Mouse (Mus musculus): ENCODE results near the gene Sap18b. TPM values are rescaled to one million over a fixed set of nuclear protein-coding genes. Genes with fewer than 3 reads are reported as not detected.

The Sap18b gene
- polyA plus RNA-seq, 1 experiment from 2014 or later = 347 TPM

- Histone ChIP-seq H3K4me3 (ENCODE audit: low read depth, low read length) (no peak overlapping the region), H3K4me2 (no peak overlapping the region), H3K27me3 (ENCODE audit: insufficient read depth, low read length) (no peaks in the 10 kb centered on the region), H3K9me3 (ENCODE audit: low read depth, low read length) (no peaks in the 10 kb centered on the region), H3K36me3 (ENCODE audit: insufficient read depth) (peaks cover 22% of the 10 kb centered on the region; the same call in 1 of the 2 replicates), H3K27ac (ENCODE audit: low read depth) (no peak overlapping the region), H3K9ac (no peak overlapping the region), H3K4me1 (ENCODE audit: insufficient read depth) (no peaks in the 10 kb centered on the region)
- ATAC-seq (ENCODE audit: insufficient read depth) = no peak
- TF ChIP-seq CTCF (IDR thresholded peaks at IDR 0.05; ENCODE audit: low read depth) = no peak
- 89% methylated on average over 10 of the region's 10 CpGs for WGBS
- DNase-seq = no peak
Measured at GRCm38 (mm10) chr8:95837266-95837665, 12.1 kb downstream of the Sap18b start.

DNA sequence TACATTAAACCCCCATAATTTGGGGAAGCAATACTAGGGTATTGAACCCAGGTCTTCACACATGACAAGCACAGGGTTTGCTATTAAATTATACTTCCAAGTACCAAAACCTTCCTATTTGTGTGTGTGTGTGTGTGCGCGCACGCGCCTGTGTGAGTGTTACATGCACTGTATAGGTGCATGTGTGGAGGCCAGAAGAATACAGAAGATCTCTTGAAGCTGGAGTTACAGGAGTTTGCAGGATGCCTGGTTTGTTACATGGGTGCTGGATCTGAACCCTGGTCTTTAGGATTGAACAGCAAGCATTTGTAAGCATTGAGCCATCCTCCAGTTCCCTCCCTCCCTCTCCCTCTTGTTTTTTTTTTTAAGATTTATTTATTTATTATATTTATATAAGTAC lies 14.1 kb downstream of the Sap18b start:
- ATAC-seq (ENCODE audit: insufficient read depth) = no peak
- H3K27me3 ChIP-seq (ENCODE audit: insufficient read depth, low read length) = no peaks in the 10 kb centered on the region
- TF ChIP-seq CTCF (IDR thresholded peaks at IDR 0.05; ENCODE audit: low read depth) = no peak
- no peak overlapping the region for H3K4me2 ChIP-seq
- H3K9ac ChIP-seq = no peak overlapping the region
- no peaks in the 10 kb centered on the region for H3K4me1 ChIP-seq (ENCODE audit: insufficient read depth)
- no peaks in the 10 kb centered on the region for H3K9me3 ChIP-seq (ENCODE audit: low read depth, low read length)
- DNase-seq = no peak
- no peak overlapping the region for H3K4me3 ChIP-seq (ENCODE audit: low read depth, low read length)
- peaks cover 25% of the 10 kb centered on the region; the same call in 1 of the 2 replicates for H3K36me3 ChIP-seq (ENCODE audit: insufficient read depth)
- no peak overlapping the region for H3K27ac ChIP-seq (ENCODE audit: low read depth)
- WGBS = 97% methylated on average over 4 of the region's 4 CpGs

DNA sequence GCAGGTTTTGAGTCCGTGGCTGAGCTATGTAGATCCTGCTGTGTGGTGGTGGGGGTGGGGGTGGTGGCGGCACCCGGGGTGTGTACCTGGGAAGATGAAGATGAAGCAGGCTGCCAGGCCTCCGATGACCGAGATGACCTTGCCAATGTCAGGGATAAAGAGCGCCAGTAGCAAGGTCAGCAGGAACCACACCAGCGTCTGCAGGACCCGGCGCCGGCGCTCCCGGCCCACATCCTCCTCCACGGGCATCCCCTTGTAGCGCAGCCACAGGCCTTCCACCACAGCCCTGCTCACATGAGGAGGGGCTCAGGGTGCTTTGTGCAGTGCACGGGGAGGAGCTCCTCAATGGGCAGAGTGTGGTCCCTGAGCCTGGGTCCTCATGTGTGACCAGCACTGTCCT lies 16.3 kb downstream of the Sap18b start:
- H3K36me3 ChIP-seq (ENCODE audit: insufficient read depth) = peaks cover 25% of the 10 kb centered on the region; the same call in 1 of the 2 replicates

GRCm38 (mm10) chr8:95843968-95844367 lies 18.8 kb downstream of the Sap18b start:
- DNase-seq (no peak), ATAC-seq (ENCODE audit: insufficient read depth) (no peak)
- Histone ChIP-seq H3K27me3 (ENCODE audit: insufficient read depth, low read length) (no peaks in the 10 kb centered on the region), H3K27ac (ENCODE audit: low read depth) (no peak overlapping the region), H3K9me3 (ENCODE audit: low read depth, low read length) (no peaks in the 10 kb centered on the region), H3K9ac (no peak overlapping the region), H3K36me3 (ENCODE audit: insufficient read depth) (peaks cover 18% of the 10 kb centered on the region), H3K4me3 (ENCODE audit: low read depth, low read length) (no peak overlapping the region), H3K4me1 (ENCODE audit: insufficient read depth) (no peaks in the 10 kb centered on the region), H3K4me2 (no peak overlapping the region)
- no peak for TF ChIP-seq CTCF (IDR thresholded peaks at IDR 0.05; ENCODE audit: low read depth)
- WGBS = 89% methylated on average over 6 of the region's 6 CpGs

More for the DNA sequence above, 16.3 kb downstream of the Sap18b start:
- 89% methylated on average over 15 of the region's 15 CpGs for whole genome bisulfite sequencing
- TF ChIP-seq CTCF (IDR thresholded peaks at IDR 0.05; ENCODE audit: low read depth) = no peak
- Histone ChIP-seq H3K4me3 (ENCODE audit: low read depth, low read length) (no peak overlapping the region), H3K27me3 (ENCODE audit: insufficient read depth, low read length) (no peaks in the 10 kb centered on the region), H3K9ac (no peak overlapping the region), H3K4me2 (no peak overlapping the region), H3K9me3 (ENCODE audit: low read depth, low read length) (no peaks in the 10 kb centered on the region), H3K27ac (ENCODE audit: low read depth) (no peak overlapping the region), H3K4me1 (ENCODE audit: insufficient read depth) (no peaks in the 10 kb centered on the region)
- ATAC-seq (ENCODE audit: insufficient read depth) (no peak), DNase-seq (no peak)

DNA sequence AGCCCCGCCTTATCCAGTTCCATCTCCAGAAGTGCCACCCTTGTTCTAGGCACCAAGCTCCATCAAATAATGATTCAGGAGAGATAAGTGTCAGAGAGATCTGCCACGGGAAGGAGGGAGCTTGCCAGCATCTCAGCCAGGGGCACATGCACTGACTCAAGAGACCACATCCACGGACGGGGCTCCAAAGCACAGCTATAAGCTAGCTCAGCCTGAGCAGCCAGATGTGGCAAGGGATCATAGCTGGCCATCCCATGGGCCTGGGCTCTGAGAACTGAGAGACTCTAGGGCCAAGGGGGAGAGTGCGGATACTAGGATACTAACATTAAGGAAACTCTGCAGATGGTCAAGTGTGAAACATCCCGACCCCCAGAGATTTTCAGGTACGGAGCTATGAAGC lies 19.9 kb downstream of the Sap18b start:
- DNase-seq = no peak
- no peaks in the 10 kb centered on the region for H3K4me1 ChIP-seq (ENCODE audit: insufficient read depth)
- WGBS = 86% methylated on average over 7 of the region's 7 CpGs
- H3K9ac ChIP-seq = no peak overlapping the region
- no peak overlapping the region for H3K27ac ChIP-seq (ENCODE audit: low read depth)
- peaks cover 15% of the 10 kb centered on the region for H3K36me3 ChIP-seq (ENCODE audit: insufficient read depth)
- no peak overlapping the region for H3K4me3 ChIP-seq (ENCODE audit: low read depth, low read length)
- no peaks in the 10 kb centered on the region for H3K27me3 ChIP-seq (ENCODE audit: insufficient read depth, low read length)
- H3K9me3 ChIP-seq (ENCODE audit: low read depth, low read length) = no peaks in the 10 kb centered on the region
- no peak for TF ChIP-seq CTCF (IDR thresholded peaks at IDR 0.05; ENCODE audit: low read depth)
- ATAC-seq (ENCODE audit: insufficient read depth) = no peak
- no peak overlapping the region for H3K4me2 ChIP-seq

DNA sequence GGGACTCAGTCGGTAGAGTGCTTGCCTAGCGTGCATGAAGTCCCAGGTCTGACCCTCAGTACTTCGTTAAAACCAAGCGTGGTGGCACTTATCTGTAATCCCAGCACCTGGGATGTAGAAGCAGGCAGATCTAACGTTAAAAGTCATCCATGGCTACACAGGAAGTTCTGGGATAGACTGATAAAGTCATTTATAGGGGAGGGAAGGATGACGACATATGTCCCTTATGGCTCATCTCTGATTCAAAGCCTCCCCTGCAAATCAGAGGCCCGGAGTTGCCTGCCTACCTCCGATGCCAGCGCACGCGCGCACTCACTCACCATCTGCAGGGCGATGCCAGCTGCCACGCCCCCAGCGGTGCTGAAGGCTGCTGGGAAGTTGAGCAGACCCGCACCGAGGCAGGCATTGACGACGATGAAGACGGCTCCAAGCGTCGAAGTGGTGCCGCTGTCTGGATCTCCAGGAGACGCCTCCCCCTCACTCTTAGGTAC lies 23.0 kb downstream of the Sap18b start:
- WGBS = 77% methylated on average over 24 of the region's 24 CpGs
- Histone ChIP-seq H3K4me3 (ENCODE audit: low read depth, low read length) (no peak overlapping the region), H3K27me3 (ENCODE audit: insufficient read depth, low read length) (no peaks in the 10 kb centered on the region), H3K9ac (no peak overlapping the region), H3K27ac (ENCODE audit: low read depth) (no peak overlapping the region), H3K4me1 (ENCODE audit: insufficient read depth) (no peaks in the 10 kb centered on the region), H3K36me3 (ENCODE audit: insufficient read depth) (peaks cover 5% of the 10 kb centered on the region), H3K4me2 (no peak overlapping the region), H3K9me3 (ENCODE audit: low read depth, low read length) (no peaks in the 10 kb centered on the region)
- no peak for TF ChIP-seq CTCF (IDR thresholded peaks at IDR 0.05; ENCODE audit: low read depth)
- ATAC-seq (ENCODE audit: insufficient read depth) (no peak), DNase-seq (no peak)

DNA sequence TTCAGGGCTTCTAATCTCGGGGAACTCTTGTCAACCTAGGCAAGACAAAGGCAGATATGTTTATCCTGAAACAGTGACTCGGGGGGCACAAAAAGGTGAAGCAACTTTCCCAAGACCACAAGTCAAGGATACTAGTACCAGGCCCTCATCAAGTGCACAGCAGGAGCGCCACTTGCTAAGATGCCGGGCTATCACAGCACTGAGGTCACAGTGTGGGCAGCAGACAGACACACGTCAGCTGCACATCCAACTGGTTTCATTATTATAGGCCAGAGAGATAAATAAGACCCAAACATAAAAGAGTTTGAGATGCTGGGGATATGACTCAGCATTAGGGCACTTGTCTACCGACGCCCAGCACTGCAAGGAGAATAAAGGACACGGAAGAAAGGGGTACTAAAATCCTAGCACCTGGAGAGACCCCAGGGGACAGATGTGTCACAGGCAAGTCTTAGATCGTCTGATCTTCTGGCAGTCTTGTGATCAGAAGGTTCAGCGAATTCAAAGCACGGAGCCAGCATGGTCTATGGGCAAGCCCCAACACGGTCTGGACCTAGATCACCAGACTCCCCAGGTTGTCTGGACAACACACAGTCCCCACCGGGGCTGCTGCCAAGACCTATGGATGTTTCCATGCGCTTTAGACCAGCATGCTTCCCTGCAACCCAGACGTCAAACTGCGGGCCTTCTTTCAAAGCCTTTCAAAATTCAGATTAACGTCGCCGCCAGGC lies 23.8 kb downstream of the Sap18b start:
- Histone ChIP-seq H3K27ac (ENCODE audit: low read depth) (no peak overlapping the region), H3K4me2 (no peak overlapping the region), H3K4me3 (ENCODE audit: low read depth, low read length) (no peak overlapping the region), H3K9me3 (ENCODE audit: low read depth, low read length) (no peaks in the 10 kb centered on the region), H3K4me1 (ENCODE audit: insufficient read depth) (no peaks in the 10 kb centered on the region), H3K27me3 (ENCODE audit: insufficient read depth, low read length) (no peaks in the 10 kb centered on the region), H3K9ac (no peak overlapping the region), H3K36me3 (ENCODE audit: insufficient read depth) (peaks cover 4% of the 10 kb centered on the region)
- no peak for TF ChIP-seq CTCF (IDR thresholded peaks at IDR 0.05; ENCODE audit: low read depth)
- ATAC-seq (ENCODE audit: insufficient read depth) (no peak), DNase-seq (no peak)
- WGBS = 89% methylated on average over 19 of the region's 19 CpGs
